Mouse (Mus musculus) cerebellum, adult 2 months (tissue): ENCODE results near the gene Ccnl1. TPM values are rescaled to one million over a fixed set of nuclear protein-coding genes. Genes with fewer than 3 reads are reported as not detected.

ENCODE experiments used
- DNase-seq, 2 experiments: peaks; one replicate each; pipeline ENCODE4 v3.0.0; 2021
- H3K27ac ChIP-seq: fragments of 200-500 bp; 2 replicates; pipeline ENCODE4 v1.5.1; 2012; ENCODE audit warnings: low read length, control low read depth, inconsistent platforms; ENCODE audit not compliant: insufficient read depth
- H3K27me3 ChIP-seq: fragments of 200-500 bp; 2 replicates; pipeline ENCODE4 v1.6.1; 2012; ENCODE audit warnings: inconsistent platforms, mild to moderate bottlenecking, low read length, moderate library complexity; ENCODE audit not compliant: control insufficient read depth, insufficient read depth
- H3K4me1 ChIP-seq: fragments of 200-500 bp; 2 replicates; pipeline ENCODE4 v1.6.1; 2011; ENCODE audit warnings: low read length; ENCODE audit not compliant: control insufficient read depth, insufficient read depth
- H3K4me3 ChIP-seq: fragments of 200-500 bp; replicated peaks from 2 replicates; pipeline ENCODE3; 2011; ENCODE audit warnings: mild to moderate bottlenecking, low read depth, low read length, control low read depth; ENCODE audit not compliant: insufficient read depth
- CTCF ChIP-seq: fragments of 200-500 bp; IDR thresholded peaks from 2 replicates; pipeline ENCODE4 v1.5.1; 2011; ENCODE audit warnings: low read depth, mild to moderate bottlenecking, control low read depth, low read length, moderate library complexity, borderline replicate concordance; ENCODE audit not compliant: insufficient read depth
- POLR2A ChIP-seq: fragments of 200-500 bp; IDR thresholded peaks from 2 replicates; pipeline ENCODE4 v1.6.1; 2011; ENCODE audit warnings: low read length, control low read depth, borderline replicate concordance; ENCODE audit not compliant: insufficient read depth
- WGBS: fragments of 180-500 bp; shearing (Covaris S2); methylation state at CpG from one replicate; pipeline ENCODE4 v1.1.7; 2018; 5-methylcytosine and 5-hydroxymethylcytosine counted together
- polyA plus RNA-seq: library from polyadenylated mRNA; depleted of rRNA; stranded (reverse); fragments of >200 nt; gene quantifications from 2 replicates; pipeline ENCODE4 v1.2.3, GENCODE M21; 2012

Ccnl1 gene
- polyA plus RNA-seq, 1 experiment, result 85.6 TPM

- TF ChIP-seq POLR2A, result no peak
- no peak for TF ChIP-seq CTCF
- no peaks in the 10 kb centered on the region for H3K27me3 ChIP-seq
- no peak overlapping the region for H3K4me3 ChIP-seq
- H3K4me1 ChIP-seq, result no peaks in the 10 kb centered on the region
- DNase-seq, result no peak
- no peak overlapping the region for H3K27ac ChIP-seq
- 94% methylated on average over 1 of the region's 1 CpGs for WGBS
Observed at GRCm38 (mm10) chr3:65966360-65966759, 8.3 kb upstream of the Ccnl1 start.

GRCm38 (mm10) chr3:65962270-65962930, 4.4 kb upstream of the Ccnl1 start:
- DNase-seq, result no peak

GRCm38 (mm10) chr3:65960291-65960945, 2.4 kb upstream of the Ccnl1 start:
- Histone ChIP-seq H3K27ac (no peak overlapping the region), H3K27me3 (no peaks in the 10 kb centered on the region), H3K4me1 (peaks cover 3% of the 10 kb centered on the region; the same call in 1 of the 2 replicates), H3K4me3 (no peak overlapping the region)
- TF ChIP-seq CTCF, result no peak
- TF ChIP-seq POLR2A, result no peak
- WGBS, result 92% methylated on average over 5 of the region's 5 CpGs
- DNase-seq, result no peak

More at GRCm38 (mm10) chr3:65962270-65962930, 4.4 kb upstream of the Ccnl1 start:
- H3K27me3 ChIP-seq, result no peaks in the 10 kb centered on the region
- no peaks in the 10 kb centered on the region; the same call in 1 of the 2 replicates for H3K4me1 ChIP-seq
- H3K27ac ChIP-seq, result no peak overlapping the region
- H3K4me3 ChIP-seq, result no peak overlapping the region
- 93% methylated on average over 4 of the region's 4 CpGs for WGBS
- TF ChIP-seq CTCF, result no peak
- TF ChIP-seq POLR2A, result no peak

GRCm38 (mm10) chr3:65959416-65960001, 1.5 kb upstream of the Ccnl1 start:
- TF ChIP-seq POLR2A (no peak), CTCF (no peak)
- H3K4me3 ChIP-seq, result no peak overlapping the region

GRCm38 (mm10) chr3:65958840-65959185, 764 bp upstream of the Ccnl1 start:
- Histone ChIP-seq H3K4me3 (peak overlapping the region; percentile 93), H3K4me1 (peaks cover 3% of the 10 kb centered on the region; the same call in 1 of the 2 replicates), H3K27ac (peak overlapping the region; percentile 86; the same call in 1 of the 2 replicates), H3K27me3 (no peaks in the 10 kb centered on the region)
- WGBS, result 2% methylated on average over 9 of the region's 9 CpGs
- DNase-seq, result peak in 1 of 2 experiments; percentile 32
- TF ChIP-seq POLR2A (no peak), CTCF (no peak)

More at GRCm38 (mm10) chr3:65959416-65960001, 1.5 kb upstream of the Ccnl1 start:
- DNase-seq, result no peak
- no peaks in the 10 kb centered on the region for H3K27me3 ChIP-seq
- no peak overlapping the region for H3K27ac ChIP-seq
- peaks cover 3% of the 10 kb centered on the region; the same call in 1 of the 2 replicates for H3K4me1 ChIP-seq
- WGBS, result 54% methylated on average over 3 of the region's 3 CpGs

- under 1% methylated on average over 84 of the region's 94 CpGs for WGBS
- DNase-seq, result peak; percentile 69 to 71
- TF ChIP-seq POLR2A, result no peak
- TF ChIP-seq CTCF, result peak; percentile 23; the same call in 1 of the 2 replicates
- H3K27me3 ChIP-seq, result no peaks in the 10 kb centered on the region
- H3K27ac ChIP-seq, result peak overlapping the region; percentile 92
- peaks cover 3% of the 10 kb centered on the region; the same call in 1 of the 2 replicates for H3K4me1 ChIP-seq
- peak overlapping the region; percentile 93 for H3K4me3 ChIP-seq
Observed at GRCm38 (mm10) chr3:65957271-65958101, 563 bp downstream of the Ccnl1 start.

GRCm38 (mm10) chr3:65954499-65955391, 3.3 kb downstream of the Ccnl1 start:
- no peak overlapping the region for H3K27ac ChIP-seq
- no peak for TF ChIP-seq POLR2A
- TF ChIP-seq CTCF, result no peak
- DNase-seq, result no peak
- peaks cover 10% of the 10 kb centered on the region for H3K4me1 ChIP-seq
- H3K27me3 ChIP-seq, result no peaks in the 10 kb centered on the region
- peak overlapping the region; percentile 4 for H3K4me3 ChIP-seq
- WGBS, result 33% methylated on average over 8 of the region's 8 CpGs
